Mouse (Mus musculus) thymus, adult 2 months (tissue): ENCODE data around the gene Fam193b.

Experiments
- CTCF ChIP-seq: fragments of 200-500 bp; IDR thresholded peaks from 2 replicates; pipeline ENCODE4 v1.5.1; 2012; ENCODE audit warnings: mild to moderate bottlenecking, control low read depth, low read length, moderate library complexity, borderline replicate concordance; ENCODE audit not compliant: control insufficient read depth, poor library complexity, insufficient read depth; ENCODE audit errors: extremely low read depth
- POLR2A ChIP-seq: fragments of 200-500 bp; IDR thresholded peaks from 2 replicates; pipeline ENCODE4 v1.6.1; 2012; ENCODE audit warnings: mild to moderate bottlenecking, low read length, control low read depth, moderate library complexity; ENCODE audit not compliant: control insufficient read depth, poor library complexity, insufficient read depth; ENCODE audit errors: extremely low read depth

DNA sequence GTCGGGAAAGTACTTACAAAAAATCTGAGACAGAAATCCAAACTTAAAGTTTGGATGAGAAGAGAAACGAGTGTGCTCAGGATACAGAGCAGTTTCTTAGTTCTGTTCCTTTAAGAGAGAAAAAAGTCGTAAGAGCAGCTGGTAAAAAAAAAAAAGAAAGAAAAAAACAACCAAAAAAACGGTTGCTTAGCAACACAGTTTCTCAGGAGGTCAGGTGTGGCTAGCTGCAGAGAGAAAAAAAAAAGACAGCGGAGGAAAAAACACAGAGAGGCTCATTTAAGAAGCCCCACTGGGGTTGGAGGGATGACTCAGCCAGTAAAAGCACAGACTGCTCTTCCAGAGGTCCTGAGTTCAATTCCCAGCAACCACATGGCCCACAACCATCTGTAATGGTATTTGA lies 3.4 kb upstream of the Fam193b start:
- TF ChIP-seq CTCF, result no peak
- TF ChIP-seq POLR2A, result no peak
